Mouse (Mus musculus) left cerebral cortex, postnatal 10 days (tissue): ENCODE results near the gene Cyb5d2. TPM values are rescaled to one million over a fixed set of nuclear protein-coding genes. Genes with fewer than 3 reads are reported as not detected.
"Not testable (repeated sequence)": the region's sequence is repeated elsewhere in the genome, so short reads cannot be mapped to it uniquely, and the experiment has no call there.

ENCODE experiments used
- DNase-seq, 2 experiments: peaks; one replicate each; pipeline ENCODE4 v3.0.0; 2021 to 2022; ENCODE audit warnings: low spot score in 2 of 2, mixed read lengths in 1 of 2; ENCODE audit errors: extremely low spot score in 1 of 2
- intact Hi-C: fragments of 180-260 bp; cut with DNase I; formaldehyde crosslinking; loops from one replicate; pipeline ENCODE4 v1.15.1; 2025
- total RNA-seq, 2 experiments: library from RNA; stranded (reverse); gene quantifications; 2 replicates each; pipeline ENCODE4 v1.2.3; 2021

Cyb5d2 gene
- total RNA-seq, 2 experiments from 2014 or later, result 8.6 to 11.5 TPM

GRCm38 (mm10) chr11:72782503-72782902 lies 13.4 kb downstream of the Cyb5d2 start:
- intact Hi-C loops, result no loop called here
- DNase-seq, result no peak

GRCm38 (mm10) chr11:72782103-72782502 lies 13.8 kb downstream of the Cyb5d2 start:
- intact Hi-C loops, result no loop called here
- DNase-seq, result no peak

- DNase-seq, result no peak
- intact Hi-C loops, result no loop called here
These were observed 17.0 kb downstream of the Cyb5d2 start for GRCm38 (mm10) chr11:72778957-72779356.

- DNase-seq, intact Hi-C loops: not testable (repeated sequence)
These were observed 23.3 kb downstream of the Cyb5d2 start for GRCm38 (mm10) chr11:72772611-72773010.

- intact Hi-C loops, result no loop called here
- DNase-seq, result no peak
These were observed 24.5 kb downstream of the Cyb5d2 start for GRCm38 (mm10) chr11:72771461-72771860.

- intact Hi-C loops, result no loop called here
- no peak for DNase-seq
These were observed 25.1 kb downstream of the Cyb5d2 start for GRCm38 (mm10) chr11:72770816-72771215.

- intact Hi-C loops, result no loop called here
- DNase-seq, result peak in 1 of 2 experiments; percentile 33
These were observed 25.6 kb downstream of the Cyb5d2 start for GRCm38 (mm10) chr11:72770324-72770723.

- intact Hi-C loops, result no loop called here
- DNase-seq, result peak in 1 of 2 experiments; percentile 49
These were observed 26.9 kb downstream of the Cyb5d2 start for GRCm38 (mm10) chr11:72769061-72769460.

GRCm38 (mm10) chr11:72767716-72768115 lies 28.2 kb downstream of the Cyb5d2 start:
- DNase-seq, result no peak
- intact Hi-C loops, result no loop called here

GRCm38 (mm10) chr11:72764270-72764669 lies 31.7 kb downstream of the Cyb5d2 start:
- intact Hi-C loops, result no loop called here
- DNase-seq, result no peak

GRCm38 (mm10) chr11:72760781-72761180 lies 35.2 kb downstream of the Cyb5d2 start:
- no peak for DNase-seq
- intact Hi-C loops, result no loop called here

- intact Hi-C loops, result loop anchor here (10.0 kb wide), 1 partner anchor 155 kb away; no protein-coding TSS in a partner anchor
- no peak for DNase-seq
These were observed 36.4 kb downstream of the Cyb5d2 start for GRCm38 (mm10) chr11:72759581-72759980.

- intact Hi-C loops, result loop anchor here (10.0 kb wide), 1 partner anchor 156 kb away; no protein-coding TSS in a partner anchor
- no peak for DNase-seq
These were observed 37.6 kb downstream of the Cyb5d2 start for GRCm38 (mm10) chr11:72758316-72758715.

GRCm38 (mm10) chr11:72751956-72752355 lies 44.0 kb downstream of the Cyb5d2 start:
- DNase-seq, result no peak
- intact Hi-C loops, result loop anchor here (10.0 kb wide), 1 partner anchor 163 kb away; no protein-coding TSS in a partner anchor

- intact Hi-C loops, result no loop called here
- no peak for DNase-seq
These were observed 56.9 kb downstream of the Cyb5d2 start for GRCm38 (mm10) chr11:72739048-72739447.

- intact Hi-C loops, DNase-seq: not testable (repeated sequence)
These were observed 58.4 kb downstream of the Cyb5d2 start for GRCm38 (mm10) chr11:72737517-72737916.

- intact Hi-C loops, result no loop called here
- no peak for DNase-seq
These were observed 59.6 kb downstream of the Cyb5d2 start for GRCm38 (mm10) chr11:72736320-72736719.

GRCm38 (mm10) chr11:72735519-72735860 lies 60.5 kb downstream of the Cyb5d2 start:
- no peak for DNase-seq
- intact Hi-C loops, result no loop called here

GRCm38 (mm10) chr11:72734840-72735518 lies 61.0 kb downstream of the Cyb5d2 start:
- no peak for DNase-seq

GRCm38 (mm10) chr11:72733736-72734135 lies 62.2 kb downstream of the Cyb5d2 start:
- intact Hi-C loops, result no loop called here
- no peak for DNase-seq

More at GRCm38 (mm10) chr11:72734840-72735518, 61.0 kb downstream of the Cyb5d2 start:
- intact Hi-C loops, result no loop called here
